Mouse (Mus musculus) urinary bladder, adult 2 months (tissue): ENCODE results near the gene Mrpl20. TPM values are rescaled to one million over a fixed set of nuclear protein-coding genes. Genes with fewer than 3 reads are reported as not detected.
A peak's percentile ranks its signal among the peaks of the same experiment; 100 is the strongest.

Experiments
- DNase-seq: peaks from one replicate; pipeline ENCODE4 v3.0.0; 2022; ENCODE audit warnings: low spot score
- polyA plus RNA-seq: library from polyadenylated mRNA; depleted of rRNA; stranded (reverse); fragments of >200 nt; gene quantifications from 2 replicates; pipeline ENCODE4 v1.2.3, GENCODE M21; 2012; rRNA removed

Mrpl20 gene
- polyA plus RNA-seq: 78.0 and 96.4 TPM in 2 replicates

DNA sequence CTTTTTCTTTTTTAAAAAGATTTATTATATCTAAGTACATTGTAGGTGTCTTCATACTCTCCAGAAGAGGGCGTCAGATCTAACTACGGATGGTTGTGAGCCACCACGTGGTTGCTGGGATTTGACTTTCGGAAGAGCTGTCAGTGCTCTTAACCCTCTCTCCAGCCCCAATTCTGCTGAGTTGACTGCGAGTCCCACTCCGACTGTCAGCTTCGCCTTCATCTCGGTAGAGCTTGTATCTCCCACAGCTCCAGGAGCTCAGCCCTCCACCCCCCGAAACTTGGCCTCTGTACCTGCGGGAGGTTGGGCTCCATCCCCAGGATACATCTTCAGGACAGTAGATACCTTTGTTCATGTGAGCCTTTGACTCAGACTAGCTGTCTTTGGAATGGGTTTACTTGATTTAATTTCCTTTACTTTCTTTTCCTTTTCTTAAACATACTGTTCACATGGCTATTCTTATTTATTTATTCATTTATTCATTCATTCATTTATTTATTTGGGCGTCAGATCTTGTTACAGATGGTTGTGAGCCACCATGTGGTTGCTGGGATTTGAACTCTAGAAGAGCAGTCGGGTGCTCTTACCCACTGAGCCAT is at the start of gene Mrpl20:
TSS of gene Mrpl20 (plus strand) at position 138 of the 599 bp plus-strand sequence.
- no peak for DNase-seq

GRCm38 (mm10) chr4:155757011-155757410 is 45.7 kb upstream of the Mrpl20 start:
- DNase-seq: no peak

GRCm38 (mm10) chr4:155759862-155760612 is 42.6 kb upstream of the Mrpl20 start:
- DNase-seq: no peak

- peak; percentile 95 for DNase-seq
Measured at GRCm38 (mm10) chr4:155760613-155761355, 41.9 kb upstream of the Mrpl20 start, which contains the start of gene Atad3a. Gene Atad3a, minus strand, starts transcription at chr4:155761093.

- no peak for DNase-seq
Measured at GRCm38 (mm10) chr4:155761356-155762099, 41.1 kb upstream of the Mrpl20 start.

DNA sequence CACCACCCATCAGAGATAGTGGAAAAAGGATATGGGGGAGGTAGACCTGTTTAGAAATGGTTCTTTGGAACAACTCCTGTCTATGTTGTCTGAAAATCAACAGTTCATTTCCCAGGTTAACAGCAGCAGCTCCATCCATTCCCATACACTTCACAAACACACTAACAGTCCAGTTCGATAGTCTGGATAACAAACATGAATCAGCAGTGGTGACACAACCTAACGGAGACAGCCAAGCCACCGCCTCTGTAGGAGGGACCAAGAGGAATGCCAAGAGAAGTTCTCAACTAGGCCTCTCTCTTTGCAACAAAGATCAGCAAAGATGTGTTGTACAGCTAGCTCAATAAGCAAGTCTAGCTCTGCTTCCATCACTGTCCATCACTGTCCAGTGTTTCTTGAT is 40.3 kb upstream of the Mrpl20 start:
- no peak for DNase-seq

DNA sequence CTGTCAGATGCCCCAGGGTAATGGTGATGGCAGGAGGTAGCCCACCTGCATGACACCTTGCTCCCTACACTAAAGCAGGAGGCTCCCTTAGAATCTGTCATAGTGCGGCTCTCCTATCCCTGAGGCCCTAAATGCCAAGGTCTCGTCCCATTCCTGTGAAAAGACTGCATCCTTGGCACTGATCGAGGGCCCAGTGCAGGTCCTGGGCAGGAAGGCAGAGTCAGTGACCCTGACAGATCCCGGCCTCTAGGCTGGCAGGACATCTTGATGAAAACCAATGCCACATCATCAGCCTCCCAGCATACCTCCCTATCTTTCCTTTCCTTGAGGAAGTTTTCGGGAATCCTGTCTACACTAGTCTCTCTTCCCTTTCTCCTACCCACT is 33.2 kb upstream of the Mrpl20 start:
- no peak for DNase-seq

- peak; percentile 91 for DNase-seq
Measured at GRCm38 (mm10) chr4:155769880-155770512, 32.7 kb upstream of the Mrpl20 start.

GRCm38 (mm10) chr4:155770626-155771025 is 32.1 kb upstream of the Mrpl20 start:
- no peak for DNase-seq

DNA sequence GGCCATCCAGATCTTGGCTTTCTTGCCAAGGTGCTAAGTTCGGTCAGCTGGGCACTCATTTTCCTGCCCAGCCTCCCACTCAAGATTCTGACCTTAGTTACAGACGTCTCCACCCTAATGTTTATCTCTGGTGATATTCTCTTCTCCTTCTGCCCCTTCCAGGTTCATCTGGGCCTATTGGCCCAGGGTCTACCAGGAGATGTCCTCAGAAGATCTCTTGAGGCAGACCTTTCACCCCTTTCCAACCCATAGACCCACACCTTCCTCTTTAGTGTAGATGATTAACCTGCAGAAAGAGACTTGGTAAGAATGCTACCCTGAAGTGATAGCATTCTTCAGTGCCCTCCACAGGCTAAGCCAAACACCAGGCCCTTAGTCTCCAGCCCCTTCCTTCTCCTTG is 31.0 kb upstream of the Mrpl20 start:
- DNase-seq: no peak

DNA sequence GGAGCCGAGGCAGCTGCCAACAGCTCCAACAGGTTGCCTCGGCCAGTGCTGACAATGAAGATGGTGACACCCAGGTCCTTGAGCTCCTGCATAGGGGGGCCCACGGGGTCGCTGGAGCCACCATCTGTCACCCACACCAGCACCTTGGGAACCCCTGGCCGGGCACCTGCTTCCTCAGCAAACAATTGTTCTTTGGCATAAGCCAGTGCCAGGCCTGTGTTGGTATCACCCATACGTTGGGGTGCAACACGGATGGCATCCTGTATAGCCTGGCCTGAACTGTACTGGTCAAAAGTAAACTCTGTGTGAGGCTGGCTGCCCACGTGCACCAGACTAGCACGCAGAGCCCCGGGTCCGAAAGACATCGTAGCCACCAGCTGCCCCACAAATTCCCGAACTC is 29.9 kb upstream of the Mrpl20 start:
- DNase-seq: no peak

DNA sequence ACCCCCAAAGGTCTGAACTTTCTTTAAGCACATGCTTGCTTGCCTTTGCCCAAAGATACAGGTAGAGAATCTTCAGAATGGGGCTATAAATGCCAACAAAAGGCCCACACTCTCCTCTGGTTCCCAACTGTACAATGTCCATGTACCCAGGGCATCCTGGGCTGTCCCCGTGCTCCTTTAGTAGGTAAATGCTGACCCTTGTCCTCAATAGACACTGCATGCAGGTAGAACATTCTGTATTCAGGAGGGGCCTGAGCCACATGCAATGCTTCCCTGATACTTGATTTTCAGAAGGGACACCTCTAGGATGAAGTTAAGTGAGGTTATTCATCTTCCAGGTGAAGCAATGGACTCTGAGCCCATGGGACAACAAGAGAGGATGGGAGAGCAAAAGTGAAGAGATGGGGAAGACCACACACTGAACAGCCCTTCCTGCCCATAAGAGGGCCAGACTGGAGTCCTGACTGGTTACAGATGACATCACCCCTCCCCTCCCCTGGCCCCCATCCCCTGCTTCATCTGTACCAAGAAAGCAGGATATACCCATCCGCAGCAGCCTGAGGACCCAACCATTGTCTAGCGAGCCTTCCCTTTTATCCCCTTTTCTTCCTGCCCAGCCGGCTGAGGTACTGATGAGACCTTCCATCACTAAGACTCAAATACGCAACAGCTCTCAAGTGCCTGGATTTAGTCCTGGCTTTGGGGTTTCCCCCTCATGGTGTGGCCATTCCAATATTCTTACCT is 29.2 kb upstream of the Mrpl20 start:
- DNase-seq: no peak

DNA sequence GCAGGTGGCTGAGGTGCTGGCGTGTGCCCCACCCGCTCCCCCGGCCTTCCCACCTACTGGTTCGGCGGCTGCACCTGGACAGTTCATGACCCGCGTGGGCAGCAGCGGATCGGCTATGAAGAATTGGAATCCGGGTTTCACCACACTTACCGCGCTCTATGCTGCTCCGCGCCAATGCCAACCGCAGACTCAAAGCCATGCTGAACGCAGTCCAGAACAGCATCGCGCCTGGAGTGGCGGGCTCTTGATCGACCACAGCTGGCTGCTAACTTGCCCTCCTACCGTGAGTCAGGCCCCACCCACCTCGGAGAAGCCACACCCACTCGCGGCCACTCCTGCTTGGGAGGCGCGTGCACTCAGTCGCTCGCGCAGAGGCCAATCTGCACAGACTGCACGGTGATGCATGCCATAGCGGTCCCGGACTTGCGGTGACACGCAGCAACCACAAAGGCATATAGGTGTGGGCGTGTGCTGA is 28.4 kb upstream of the Mrpl20 start, which contains the start of gene Vwa1:
TSS of gene Vwa1 (minus strand) at position 419 of the 475 bp plus-strand sequence.
- peak; percentile 86 for DNase-seq

DNA sequence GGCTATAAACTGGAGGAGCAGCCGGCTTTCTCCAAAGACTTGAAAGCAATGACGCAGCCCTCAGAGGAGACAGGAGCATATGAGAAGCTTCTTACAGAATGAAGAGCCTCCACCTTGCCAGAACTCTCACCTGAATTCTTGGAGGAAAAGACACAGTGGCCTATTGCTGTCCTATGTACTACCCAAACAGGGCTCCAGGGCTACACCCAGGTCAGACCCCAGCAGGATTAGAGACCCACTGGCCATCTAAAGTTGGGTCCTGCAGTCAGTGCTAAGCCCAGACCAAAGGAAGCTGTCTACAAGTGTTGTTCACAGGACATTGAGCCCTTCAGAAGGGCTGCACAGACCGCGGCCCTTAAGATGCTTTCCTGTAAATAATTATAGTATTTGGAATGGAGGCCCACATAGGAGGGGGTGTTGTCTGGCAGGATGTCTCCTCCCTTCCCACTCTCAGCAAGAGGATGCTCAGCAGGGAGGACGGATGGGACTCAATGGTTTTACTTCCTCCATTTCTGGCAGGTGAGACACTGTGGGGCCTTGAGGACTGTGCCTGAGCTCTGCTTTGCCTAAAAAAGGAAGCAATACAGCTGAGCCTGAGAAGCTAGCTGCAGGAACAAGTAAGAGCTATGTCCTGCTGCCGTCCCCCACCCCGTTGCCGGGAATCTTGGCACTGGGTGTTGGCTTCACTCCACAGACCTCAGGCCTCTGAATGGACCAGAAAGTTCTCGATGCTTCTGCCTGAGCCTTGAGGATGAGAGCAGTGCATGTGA is 27.5 kb upstream of the Mrpl20 start:
- DNase-seq: no peak

GRCm38 (mm10) chr4:155775855-155776254 is 26.8 kb upstream of the Mrpl20 start:
- no peak for DNase-seq

- no peak for DNase-seq
Measured at GRCm38 (mm10) chr4:155776704-155777335, 25.9 kb upstream of the Mrpl20 start.

DNA sequence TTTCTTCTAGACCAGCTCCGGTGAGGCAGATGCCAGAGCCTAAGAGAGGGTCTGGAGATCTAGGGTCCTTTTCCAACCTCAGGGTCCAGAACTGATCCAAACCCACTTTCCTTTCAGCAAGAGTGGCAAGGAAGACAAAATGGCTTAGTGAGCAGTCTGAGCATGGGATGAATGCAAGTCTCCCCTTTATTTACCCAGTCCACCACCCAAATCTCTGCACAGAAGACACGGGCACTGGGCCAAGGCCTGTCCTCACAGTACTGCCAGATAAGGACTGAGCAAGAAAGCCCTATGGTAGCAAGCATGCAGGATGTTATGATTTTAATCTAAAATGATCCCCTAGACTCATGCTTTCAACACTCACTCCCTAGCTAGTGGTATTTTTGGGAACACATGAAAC is 24.9 kb upstream of the Mrpl20 start:
- DNase-seq: no peak

DNA sequence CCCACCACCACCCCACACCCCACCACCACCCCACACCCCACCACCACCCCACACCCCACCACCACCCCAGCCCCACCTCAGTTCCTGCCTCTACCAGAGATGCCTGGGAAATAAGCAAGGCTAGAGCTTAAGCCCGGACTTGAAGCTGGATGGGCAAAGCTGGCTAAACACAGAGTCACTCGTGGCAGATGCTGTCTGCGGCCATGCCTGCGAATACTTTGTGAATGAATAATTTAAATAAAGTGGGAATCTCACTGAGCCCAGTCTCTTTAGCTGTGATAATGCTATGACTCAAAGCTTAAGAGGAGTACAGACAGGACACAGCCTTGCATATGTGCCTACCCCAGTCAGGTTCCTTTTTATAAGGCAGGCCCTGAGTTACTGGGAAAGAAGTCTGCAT is 23.2 kb upstream of the Mrpl20 start:
- no peak for DNase-seq

GRCm38 (mm10) chr4:155780895-155781294 is 21.8 kb upstream of the Mrpl20 start:
- no peak for DNase-seq
